Mouse (Mus musculus) large intestine, adult 2 months (tissue): ENCODE results near the gene Mup14. TPM values are rescaled to one million over a fixed set of nuclear protein-coding genes. Genes with fewer than 3 reads are reported as not detected.
"Not testable (repeated sequence)": the region's sequence is repeated elsewhere in the genome, so short reads cannot be mapped to it uniquely, and the experiment has no call there.

Source experiments
- DNase-seq: peaks from one replicate; pipeline ENCODE4 v3.0.0-alpha.2; 2012; ENCODE audit warnings: low read depth, low spot score
- WGBS: fragments of 180-500 bp; shearing (Covaris S2); methylation state at CpG from one replicate; pipeline ENCODE4 v1.1.7; 2018; 5-methylcytosine and 5-hydroxymethylcytosine counted together
- polyA plus RNA-seq: library from polyadenylated mRNA; depleted of rRNA; stranded (reverse); fragments of >200 nt; gene quantifications from 2 replicates; pipeline ENCODE4 v1.2.3, GENCODE M21; 2012; rRNA removed

The Mup14 gene
- not detected in 2 replicates for polyA plus RNA-seq

DNA sequence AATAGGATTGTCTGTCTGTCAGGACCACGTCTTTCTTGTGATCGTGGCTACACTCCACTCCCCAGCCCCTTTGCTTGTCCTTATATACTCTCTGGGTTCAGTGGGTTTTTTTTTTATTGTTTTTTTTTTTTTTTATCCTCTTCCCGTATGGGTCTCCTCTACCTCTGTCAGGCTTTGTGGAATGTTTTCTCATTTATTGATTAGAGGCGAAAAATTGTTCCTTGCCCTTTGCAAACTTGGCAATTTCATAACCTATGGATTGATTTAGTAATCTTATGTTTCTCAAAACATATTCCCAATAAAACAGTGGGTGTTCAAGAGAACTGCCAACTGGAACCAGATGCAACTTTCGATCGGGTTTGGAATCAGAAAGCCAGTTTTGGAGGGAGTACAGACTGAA, at the start of gene Mup14:
TSS of gene Mup14 (minus strand) at position 101 of the 400 bp plus-strand sequence.
- DNase-seq: not testable (repeated sequence)
- 73% methylated on average over 6 of the region's 6 CpGs for WGBS

DNA sequence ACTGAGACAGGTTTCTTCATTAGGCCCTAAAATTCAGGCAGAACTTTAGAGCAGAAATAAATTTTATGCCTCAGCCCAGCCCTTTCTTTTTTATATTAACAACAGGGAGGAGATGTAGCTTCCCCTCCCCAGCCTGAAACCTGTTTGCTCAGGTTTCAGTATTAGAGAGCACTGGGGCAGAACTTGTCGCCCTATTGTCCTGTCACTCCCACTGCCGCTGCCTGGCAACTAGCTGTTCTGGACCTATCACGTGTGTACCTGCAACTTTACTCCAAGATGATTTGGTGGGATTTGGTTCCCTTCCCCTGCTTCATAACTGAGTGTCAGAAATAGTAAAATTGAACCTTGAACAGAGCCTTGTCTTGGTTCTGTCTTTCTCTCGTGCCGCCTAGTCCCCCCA, 34.3 kb upstream of the Mup14 start:
- WGBS: 81% methylated on average over 4 of the region's 5 CpGs
- not testable (repeated sequence) for DNase-seq

Other genes with a start within 250 kb of the Mup14 start
- not detected in 2 replicates for gene Mup13, start 75.7 kb downstream of the Mup14 start, polyA plus RNA-seq
- not detected in 2 replicates for gene Mup15, start 135.7 kb upstream of the Mup14 start, polyA plus RNA-seq
- not detected in 2 replicates for gene Mup16, start 215.5 kb upstream of the Mup14 start, polyA plus RNA-seq